Mouse (Mus musculus) limb, embryonic 14.5 days (tissue): ENCODE measurements around the gene Gdpd1. TPM values are rescaled to one million over a fixed set of nuclear protein-coding genes. Genes with fewer than 3 reads are reported as not detected.

Experiments used
- ATAC-seq: fragments of 200-750 bp; cut with Nextera tagmentation; 2 replicates; pipeline ENCODE4 v1.8.0; 2017; ENCODE audit warnings: low read depth, moderate number of reproducible peaks, moderate TSS enrichment; ENCODE audit not compliant: low FRiP score
- DNase-seq: peaks from one replicate; pipeline ENCODE4 v3.0.0-alpha.2; 2015; ENCODE audit warnings: low spot score
- H3K27ac ChIP-seq: fragments of 300-500 bp; sonication (generic); replicated peaks from 2 replicates; pipeline ENCODE4 v1.5.1; 2014; ENCODE audit warnings: low read depth, mild to moderate bottlenecking, low read length, moderate library complexity, mixed read lengths
- H3K27me3 ChIP-seq: fragments of 300-500 bp; sonication (generic); 2 replicates; pipeline ENCODE4 v1.6.1; 2014; ENCODE audit warnings: low read length, mixed read lengths; ENCODE audit not compliant: control insufficient read depth, insufficient read depth
- H3K36me3 ChIP-seq: fragments of 300-500 bp; sonication (generic); 2 replicates; pipeline ENCODE4 v1.6.1; 2014; ENCODE audit warnings: mild to moderate bottlenecking, low read length, moderate library complexity, mixed read lengths; ENCODE audit not compliant: control insufficient read depth, insufficient read depth
- H3K4me1 ChIP-seq: fragments of 300-500 bp; sonication (generic); 2 replicates; pipeline ENCODE4 v1.6.1; 2014; ENCODE audit warnings: antibody characterized with exemption, low read length, mixed read lengths; ENCODE audit not compliant: control insufficient read depth, insufficient read depth
- H3K4me2 ChIP-seq: fragments of 300-500 bp; sonication (generic); replicated peaks from 2 replicates; pipeline ENCODE4 v1.6.1; 2014; ENCODE audit warnings: low read depth, mild to moderate bottlenecking, low read length, moderate library complexity; ENCODE audit not compliant: severe bottlenecking
- H3K4me3 ChIP-seq: fragments of 300-500 bp; sonication (generic); replicated peaks from 2 replicates; pipeline ENCODE4 v1.5.1; 2014; ENCODE audit warnings: low read length
- H3K9ac ChIP-seq: fragments of 300-500 bp; sonication (generic); 2 replicates; pipeline ENCODE4 v1.6.1; 2014; ENCODE audit warnings: mild to moderate bottlenecking, low read depth, low read length, moderate library complexity; ENCODE audit not compliant: severe bottlenecking
- H3K9me3 ChIP-seq: fragments of 300-500 bp; sonication (generic); 2 replicates; pipeline ENCODE4 v1.6.1; 2016; ENCODE audit warnings: low read length; ENCODE audit not compliant: control insufficient read depth
- POLR2A ChIP-seq: fragments of 200-500 bp; IDR thresholded peaks from 2 replicates; pipeline ENCODE4 v1.8.0; 2012; ENCODE audit warnings: inconsistent platforms, mild to moderate bottlenecking, moderate library complexity, borderline replicate concordance; ENCODE audit not compliant: insufficient read depth, insufficient read length; ENCODE audit errors: extremely low read depth
- WGBS: fragments of 180-500 bp; shearing (Covaris S2); extraction: QIAGEN DNeasy Blood & Tissue Kit; methylation state at CpG from one replicate; pipeline ENCODE4 v1.1.7; 2014; 5-methylcytosine and 5-hydroxymethylcytosine counted together
- microRNA counts: library from miRNA; unstranded; fragments of <30 nt; microRNA quantifications from one replicate; lab custom pipeline; 2016
- microRNA-seq: library from miRNA; unstranded; fragments of <30 nt; microRNA quantifications from one replicate; pipeline ENCODE4, GENCODE M21; 2016
- polyA plus RNA-seq, 2 experiments: library from polyadenylated mRNA; depleted of rRNA in 1 of 2; stranded (reverse) in 1 of 2; unstranded in 1 of 2; fragments of >200 nt; fragmentation: Nextera tagmentation in 1 of 2; extraction: Ambion mirVana in 1 of 2; gene quantifications; 2 replicates each; pipeline versions ENCODE4 v1.2.1 to v1.2.3; 2012 to 2014

Gdpd1 gene
- polyA plus RNA-seq, 2 experiments, result 8.8 to 19.3 TPM

DNA sequence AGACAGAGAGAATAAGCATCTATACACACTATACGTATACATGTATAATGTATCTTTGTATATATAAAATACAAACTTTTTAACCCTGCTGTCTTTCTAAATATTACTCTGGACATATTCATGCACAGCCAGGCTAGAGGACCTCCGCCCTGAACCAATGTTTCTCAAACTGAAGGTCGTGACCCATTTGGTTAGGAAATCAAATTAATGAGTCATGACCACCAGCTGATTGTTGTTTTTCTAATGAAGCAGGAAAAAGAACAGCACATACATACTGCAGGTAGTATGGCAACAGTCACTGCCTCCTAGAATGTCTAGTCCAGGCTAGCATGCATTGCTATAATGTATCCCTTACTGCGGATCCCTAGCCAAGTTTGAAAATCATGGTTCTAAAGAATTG lies 82.6 kb downstream of the Gdpd1 start:
- ATAC-seq (no peak), DNase-seq (no peak)
- Histone ChIP-seq H3K4me1 (peaks cover 20% of the 10 kb centered on the region), H3K4me3 (0 out of 2 replicates have a peak overlapping the region, but pooled peaks have one; percentile 89), H3K9me3 (no peaks in the 10 kb centered on the region), H3K36me3 (no peaks in the 10 kb centered on the region), H3K27ac (no peak overlapping the region), H3K4me2 (peak overlapping the region; percentile 83; the same call in 1 of the 2 replicates), H3K27me3 (no peaks in the 10 kb centered on the region), H3K9ac (0 out of 2 replicates have a peak overlapping the region, but pooled peaks have one; percentile 29)
- 83% methylated on average over 4 of the region's 4 CpGs for WGBS
- no peak for TF ChIP-seq POLR2A

- peak overlapping the region; percentile 3; the same call in 1 of the 2 replicates for H3K4me2 ChIP-seq
- TF ChIP-seq POLR2A, result no peak
- peaks cover 21% of the 10 kb centered on the region for H3K4me1 ChIP-seq
Measured at GRCm38 (mm10) chr11:86990309-86990708, 83.6 kb downstream of the Gdpd1 start.

GRCm38 (mm10) chr11:86984990-86985389 lies 88.9 kb downstream of the Gdpd1 start:
- Histone ChIP-seq H3K27ac (no peak overlapping the region), H3K9me3 (no peaks in the 10 kb centered on the region), H3K4me3 (no peak overlapping the region), H3K9ac (no peak overlapping the region), H3K4me2 (no peak overlapping the region), H3K27me3 (no peaks in the 10 kb centered on the region), H3K36me3 (no peaks in the 10 kb centered on the region), H3K4me1 (peaks cover 16% of the 10 kb centered on the region)
- DNase-seq (no peak), ATAC-seq (no peak)
- 71% methylated on average over 3 of the region's 3 CpGs for WGBS
- TF ChIP-seq POLR2A, result no peak

More at GRCm38 (mm10) chr11:86990309-86990708, 83.6 kb downstream of the Gdpd1 start:
- Histone ChIP-seq H3K9ac (no peak overlapping the region), H3K4me3 (no peak overlapping the region), H3K9me3 (no peaks in the 10 kb centered on the region), H3K36me3 (no peaks in the 10 kb centered on the region), H3K27me3 (no peaks in the 10 kb centered on the region), H3K27ac (no peak overlapping the region)
- DNase-seq, result no peak
- WGBS, result 61% methylated on average over 3 of the region's 3 CpGs
- ATAC-seq, result no peak

MicroRNAs within 50 kb of the gene (microRNA counts, 519-probe panel; counts per million panel counts)
- microRNA mmu-miR-301a (lab: Ali Mortazavi, UCI), result 4,413 counts per million, percentile 88 among the panel's probes with 10 or more counts

Small RNA genes lying within 50 kb of the gene (microRNA-seq; reads per million reads assigned to microRNA genes)
- gene Mir301, result 1,633 reads per million, percentile 76 among the genes with 10 or more reads in this experiment

Other genes with a start within 250 kb of the Gdpd1 start
- 9.2 TPM in 2 replicates for gene Ypel2, start 80.4 kb downstream of the Gdpd1 start, polyA plus RNA-seq (2012; rRNA removed)
- 6.8 and 8.4 TPM in 2 replicates for gene Ypel2, start 80.4 kb downstream of the Gdpd1 start, polyA plus RNA-seq (2014; fragmentation: Nextera tagmentation; extraction: Ambion mirVana)
- 18.6 and 19.5 TPM in 2 replicates for gene Smg8, start 12.7 kb upstream of the Gdpd1 start, polyA plus RNA-seq (2012; rRNA removed)
- gene Smg8, start 12.7 kb upstream of the Gdpd1 start, polyA plus RNA-seq (2014; fragmentation: Nextera tagmentation; extraction: Ambion mirVana), result 20.3 and 21.5 TPM in 2 replicates
- 13.9 and 16.0 TPM in 2 replicates for gene Prr11, start 34.6 kb upstream of the Gdpd1 start, polyA plus RNA-seq (2012; rRNA removed)
- 9.9 and 10.6 TPM in 2 replicates for gene Prr11, start 34.6 kb upstream of the Gdpd1 start, polyA plus RNA-seq (2014; fragmentation: Nextera tagmentation; extraction: Ambion mirVana)
- gene Ska2, start 35.2 kb upstream of the Gdpd1 start, polyA plus RNA-seq (2012; rRNA removed), result 56.9 and 58.2 TPM in 2 replicates
- gene Ska2, start 35.2 kb upstream of the Gdpd1 start, polyA plus RNA-seq (2014; fragmentation: Nextera tagmentation; extraction: Ambion mirVana), result 50.6 and 56.4 TPM in 2 replicates
- gene Trim37, start 53.0 kb upstream of the Gdpd1 start, polyA plus RNA-seq (2012; rRNA removed), result 9.6 and 12.3 TPM in 2 replicates
- gene Trim37, start 53.0 kb upstream of the Gdpd1 start, polyA plus RNA-seq (2014; fragmentation: Nextera tagmentation; extraction: Ambion mirVana), result 21.9 and 25.1 TPM in 2 replicates